Mouse (Mus musculus) kidney, adult 2 months (tissue): ENCODE measurements at regions not wholly inside any gene's neighbourhood (a gene's known extent, or its start where the extent isn't known, plus 50 kb on each side); places are given as distances from the start of the nearest gene placed in this dataset.
A peak's percentile ranks its signal among the peaks of the same experiment; 100 is the strongest.

ENCODE experiments used
- DNase-seq: peaks from one replicate; pipeline ENCODE4 v3.0.0; 2021
- H3K27ac ChIP-seq: fragments of 200-500 bp; 2 replicates; pipeline ENCODE4 v1.5.1; 2012; ENCODE audit warnings: low read depth, low read length, control low read depth, inconsistent platforms; ENCODE audit not compliant: insufficient read depth
- H3K27me3 ChIP-seq: fragments of 200-500 bp; replicated peaks from 2 replicates; pipeline ENCODE4 v1.6.1; 2012; ENCODE audit warnings: mild to moderate bottlenecking, moderate library complexity, low read length, inconsistent platforms; ENCODE audit not compliant: control insufficient read depth, insufficient read depth
- H3K36me3 ChIP-seq: fragments of 200-500 bp; 2 replicates; pipeline ENCODE4 v1.6.1; 2012; ENCODE audit warnings: mild to moderate bottlenecking, moderate library complexity, low read length, inconsistent platforms; ENCODE audit not compliant: control insufficient read depth, insufficient read depth
- H3K4me1 ChIP-seq: fragments of 200-500 bp; 2 replicates; pipeline ENCODE4 v1.6.1; 2011; ENCODE audit warnings: low read length; ENCODE audit not compliant: control insufficient read depth, insufficient read depth
- H3K4me3 ChIP-seq: fragments of 200-500 bp; 2 replicates; pipeline ENCODE4 v1.5.1; 2011; ENCODE audit warnings: mild to moderate bottlenecking, low read depth, low read length, control low read depth; ENCODE audit not compliant: insufficient read depth
- CTCF ChIP-seq: fragments of 200-500 bp; conservative IDR thresholded peaks from 2 replicates; pipeline ENCODE4 v1.5.1; 2011; ENCODE audit warnings: low read depth, mild to moderate bottlenecking, control low read depth, low read length, moderate library complexity, mixed read lengths; ENCODE audit not compliant: insufficient read depth, insufficient read length
- POLR2A ChIP-seq: fragments of 200-500 bp; IDR thresholded peaks from one replicate; pipeline ENCODE4 v1.6.1; 2011; ENCODE audit warnings: low read depth, low read length, control low read depth
- WGBS: fragments of 180-500 bp; shearing (Covaris S2); methylation state at CpG from one replicate; pipeline ENCODE4 v1.1.7; 2018; 5-methylcytosine and 5-hydroxymethylcytosine counted together

DNA sequence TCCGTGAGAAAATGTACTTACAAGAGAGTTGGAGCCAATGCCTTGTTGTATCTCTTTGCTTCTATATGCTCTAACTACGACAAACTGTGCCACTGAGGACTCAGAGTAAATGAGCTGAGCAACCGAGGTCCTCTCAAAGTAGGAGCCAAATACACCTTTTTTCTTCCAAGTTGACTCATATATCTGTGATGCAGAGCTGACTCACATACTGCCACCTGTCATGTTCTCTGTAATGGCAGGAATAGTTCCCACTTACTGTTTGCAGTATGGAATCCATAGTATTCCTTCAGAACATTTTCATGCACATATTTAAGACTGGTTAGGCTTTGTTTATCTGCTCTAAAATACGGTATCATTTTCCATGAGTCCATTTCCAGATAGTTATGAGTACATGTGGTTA, 792.1 kb downstream of the Cypt12 start:
- Histone ChIP-seq H3K27ac (no peak overlapping the region), H3K27me3 (no peaks in the 10 kb centered on the region), H3K4me1 (no peaks in the 10 kb centered on the region), H3K36me3 (no peaks in the 10 kb centered on the region), H3K4me3 (no peak overlapping the region)
- no peak for TF ChIP-seq POLR2A
- TF ChIP-seq CTCF = no peak
- DNase-seq = no peak
- WGBS = 91% methylated on average over 4 of the region's 4 CpGs

DNA sequence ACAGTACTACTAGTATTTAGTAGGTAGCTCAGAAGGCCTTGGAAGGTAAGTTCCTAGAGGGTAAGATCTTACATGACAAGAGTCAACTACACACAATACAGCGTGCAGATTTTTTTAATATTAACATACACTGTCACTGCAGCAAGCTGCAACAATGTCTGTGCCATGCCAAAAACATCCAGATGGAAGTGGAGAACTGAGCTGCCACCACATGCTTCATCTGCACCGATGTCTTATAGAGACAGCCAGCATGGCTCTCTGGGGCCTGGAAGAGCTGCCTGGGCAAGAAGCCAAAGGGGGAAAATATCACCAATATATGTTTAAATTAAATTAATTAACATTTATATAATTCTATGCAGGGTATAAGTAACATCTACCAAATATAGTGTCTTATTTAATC, 795.3 kb downstream of the Cypt12 start:
- TF ChIP-seq POLR2A = no peak
- TF ChIP-seq CTCF = no peak
- Histone ChIP-seq H3K4me1 (no peaks in the 10 kb centered on the region), H3K27ac (no peak overlapping the region), H3K27me3 (no peaks in the 10 kb centered on the region; the same call in 1 of the 2 replicates), H3K4me3 (no peak overlapping the region), H3K36me3 (no peaks in the 10 kb centered on the region)
- DNase-seq = no peak
- 92% methylated on average over 2 of the region's 2 CpGs for WGBS

DNA sequence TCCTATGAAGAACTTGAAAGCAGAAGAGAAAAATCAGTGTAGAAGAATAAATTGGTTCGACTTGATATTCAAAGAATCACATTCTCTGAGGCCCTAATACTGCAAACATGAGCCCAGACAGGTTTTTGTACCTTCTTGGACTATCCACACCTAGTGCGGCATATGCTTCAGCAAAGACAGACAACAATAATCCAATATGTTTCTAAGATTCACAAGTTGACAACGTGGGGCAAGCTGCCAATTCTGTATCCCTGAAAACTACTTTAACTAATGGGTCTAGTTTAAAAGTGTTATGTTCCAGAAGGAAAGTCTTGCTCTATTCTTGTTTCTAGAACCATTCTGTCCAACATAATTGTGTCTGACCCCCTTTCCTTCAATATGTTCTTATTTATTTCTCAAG, 796.0 kb downstream of the Cypt12 start:
- TF ChIP-seq POLR2A (no peak), CTCF (no peak)
- no peaks in the 10 kb centered on the region for H3K36me3 ChIP-seq
- no peak for DNase-seq
- no peak overlapping the region for H3K27ac ChIP-seq
- H3K4me3 ChIP-seq = no peak overlapping the region
- no peaks in the 10 kb centered on the region; the same call in 1 of the 2 replicates for H3K27me3 ChIP-seq
- 88% methylated on average over 3 of the region's 3 CpGs for WGBS
- no peaks in the 10 kb centered on the region for H3K4me1 ChIP-seq

DNA sequence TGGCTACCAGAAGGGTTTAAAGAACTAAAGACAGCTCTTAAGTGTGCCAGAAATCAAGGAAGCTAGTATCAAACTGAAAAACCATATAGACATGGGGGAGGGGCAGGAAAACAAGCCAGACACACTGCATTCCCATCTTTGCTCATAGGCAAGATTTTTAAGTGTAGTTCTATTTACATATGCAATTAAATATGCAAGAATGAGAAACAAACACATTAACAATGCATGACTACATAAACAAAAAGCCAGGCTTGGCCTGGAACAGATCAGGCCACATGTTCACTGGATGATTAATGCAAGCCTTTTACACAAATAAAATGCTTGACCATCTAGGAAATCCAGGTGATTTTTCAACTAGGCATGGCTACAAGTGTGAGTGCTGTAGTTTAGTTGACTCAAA, 798.0 kb downstream of the Cypt12 start:
- no peak overlapping the region for H3K4me3 ChIP-seq
- DNase-seq = no peak

DNA sequence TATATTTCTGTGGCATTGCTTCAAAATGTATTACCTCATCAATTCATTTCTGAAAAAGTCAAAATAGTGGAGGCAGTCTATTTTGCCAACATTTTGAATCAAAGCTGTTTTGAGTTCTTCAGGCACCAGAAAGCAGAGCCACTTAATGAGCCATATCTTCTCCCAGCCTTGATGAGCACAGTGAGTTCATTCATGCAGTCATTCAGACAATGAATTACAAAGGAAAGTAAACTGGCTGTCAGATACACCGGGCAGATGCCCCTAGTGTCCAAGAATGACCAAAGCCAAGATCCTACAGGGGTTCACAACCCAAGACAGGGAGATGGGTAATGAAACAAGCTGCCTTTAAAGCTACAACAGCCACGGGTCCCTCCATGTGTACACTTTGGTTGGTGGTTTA, 798.7 kb downstream of the Cypt12 start:
- H3K4me1 ChIP-seq = no peaks in the 10 kb centered on the region
- DNase-seq = no peak
- no peak overlapping the region for H3K4me3 ChIP-seq
- 46% methylated on average over 2 of the region's 2 CpGs for WGBS
- no peak overlapping the region for H3K27ac ChIP-seq
- no peaks in the 10 kb centered on the region; the same call in 1 of the 2 replicates for H3K27me3 ChIP-seq
- no peak for TF ChIP-seq POLR2A
- no peak for TF ChIP-seq CTCF
- no peaks in the 10 kb centered on the region for H3K36me3 ChIP-seq

More for the DNA sequence above, 798.0 kb downstream of the Cypt12 start:
- Histone ChIP-seq H3K4me1 (no peaks in the 10 kb centered on the region), H3K27me3 (no peaks in the 10 kb centered on the region; the same call in 1 of the 2 replicates), H3K36me3 (no peaks in the 10 kb centered on the region), H3K27ac (no peak overlapping the region)
- no peak for TF ChIP-seq POLR2A
- TF ChIP-seq CTCF = no peak

DNA sequence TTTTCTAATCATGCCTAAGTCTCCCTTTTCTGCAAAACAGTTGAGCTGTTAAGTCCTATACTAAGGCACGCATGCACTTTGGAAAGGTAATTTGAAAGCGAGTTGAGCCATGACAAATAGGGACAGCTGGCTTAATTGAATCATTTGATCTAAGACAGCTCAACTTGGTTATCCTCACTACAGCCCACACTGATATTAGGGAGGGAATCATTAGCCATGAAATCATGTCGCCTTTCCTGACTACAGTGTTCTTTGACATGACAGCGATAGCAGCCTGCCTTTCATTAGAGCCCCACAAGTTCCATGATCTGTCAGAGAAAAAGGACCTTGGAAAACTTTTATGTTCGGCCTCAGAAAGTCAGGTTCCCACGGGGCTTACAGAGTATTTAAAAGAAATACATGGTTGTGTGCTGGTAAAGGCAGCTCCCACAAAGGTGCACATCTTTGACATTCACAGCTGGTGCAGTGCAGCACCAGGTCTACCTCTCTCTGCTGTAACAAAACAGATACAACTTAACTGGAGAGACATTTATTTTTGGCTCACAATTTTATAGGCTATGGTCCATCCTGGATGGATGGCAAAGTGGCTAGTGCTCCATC, 803.5 kb downstream of the Cypt12 start:
- Histone ChIP-seq H3K27me3 (no peaks in the 10 kb centered on the region; the same call in 1 of the 2 replicates), H3K4me3 (no peak overlapping the region), H3K27ac (no peak overlapping the region), H3K4me1 (no peaks in the 10 kb centered on the region), H3K36me3 (no peaks in the 10 kb centered on the region)
- TF ChIP-seq POLR2A (no peak), CTCF (no peak)
- WGBS = 53% methylated on average over 6 of the region's 6 CpGs
- no peak for DNase-seq

DNA sequence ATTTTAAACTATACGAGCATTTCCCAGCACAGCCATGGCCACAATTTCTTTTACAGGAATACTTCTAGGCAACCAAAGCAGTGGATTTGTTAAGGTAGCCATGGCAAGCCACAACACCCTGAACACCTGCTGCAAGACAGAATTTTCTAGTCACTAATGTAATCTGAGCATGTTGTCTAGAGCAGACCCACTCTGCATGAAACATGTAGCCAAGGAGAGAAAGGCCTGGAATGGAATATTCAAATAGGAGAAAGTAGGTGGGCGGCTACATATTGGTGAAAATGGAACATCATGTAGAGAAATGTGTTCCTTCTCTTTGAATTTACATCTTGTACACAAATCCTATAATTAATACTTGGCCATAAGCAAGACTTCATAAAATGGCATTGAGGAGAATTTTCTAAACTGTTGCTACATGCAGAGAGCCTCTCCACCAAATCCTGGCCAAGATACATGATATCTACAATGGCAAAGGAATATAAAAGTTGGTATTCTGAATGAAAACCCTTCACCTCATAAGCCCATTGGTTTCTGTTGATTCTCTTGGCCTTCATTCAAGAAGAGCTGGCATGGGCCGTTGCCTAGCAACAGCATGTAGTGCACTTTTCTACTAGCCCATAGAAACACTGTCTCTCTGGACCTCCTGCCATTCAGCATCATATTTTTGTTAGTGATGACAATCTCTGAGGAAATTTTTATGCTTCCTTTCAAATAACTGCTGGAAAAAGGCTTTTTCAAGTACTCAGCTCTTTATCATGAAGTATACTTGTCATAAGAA, 816.3 kb downstream of the Cypt12 start:
- Histone ChIP-seq H3K4me1 (no peaks in the 10 kb centered on the region), H3K27me3 (no peaks in the 10 kb centered on the region), H3K27ac (no peak overlapping the region), H3K36me3 (no peaks in the 10 kb centered on the region), H3K4me3 (no peak overlapping the region)
- 79% methylated on average over 3 of the region's 3 CpGs for WGBS
- no peak for TF ChIP-seq CTCF
- no peak for TF ChIP-seq POLR2A
- DNase-seq = peak; percentile 21
